Mouse (Mus musculus): ENCODE results near the gene Gm8882. TPM values are rescaled to one million over a fixed set of nuclear protein-coding genes. Genes with fewer than 3 reads are reported as not detected.
"Not testable (repeated sequence)": the region's sequence is repeated elsewhere in the genome, so short reads cannot be mapped to it uniquely, and the experiment has no call there.

Gene Gm8882
- not detected in 2 replicates for polyA plus RNA-seq (2014; fragmentation: Nextera tagmentation; extraction: Ambion mirVana)

GRCm38 (mm10) chr6:132364034-132364433 is at the start of gene Gm8882:
Gene Gm8882 (minus strand): TSS chr6:132364134.
- not testable (repeated sequence) for H3K27me3 ChIP-seq (replicated peaks; ENCODE audit: control insufficient read depth, insufficient read depth, low read length); H3K9me3 ChIP-seq (replicated peaks; ENCODE audit: control insufficient read depth, low read length); H3K36me3 ChIP-seq (ENCODE audit: control insufficient read depth, insufficient read depth, low read length); H3K4me3 ChIP-seq (ENCODE audit: low read depth, low read length); DNase-seq (ENCODE audit: low spot score); H3K4me2 ChIP-seq (ENCODE audit: low read length); H3K9ac ChIP-seq (ENCODE audit: low read length); ATAC-seq; H3K27ac ChIP-seq (ENCODE audit: low read depth, low read length); H3K4me1 ChIP-seq (ENCODE audit: control insufficient read depth, insufficient read depth, low read length)
- 80% methylated on average over 1 of the region's 1 CpGs for WGBS

- not testable (repeated sequence) for ATAC-seq; H3K4me2 ChIP-seq (ENCODE audit: low read length); H3K27me3 ChIP-seq (replicated peaks; ENCODE audit: control insufficient read depth, insufficient read depth, low read length); H3K4me1 ChIP-seq (ENCODE audit: control insufficient read depth, insufficient read depth, low read length); H3K36me3 ChIP-seq (ENCODE audit: control insufficient read depth, insufficient read depth, low read length); H3K27ac ChIP-seq (ENCODE audit: low read depth, low read length); H3K9me3 ChIP-seq (replicated peaks; ENCODE audit: control insufficient read depth, low read length); H3K4me3 ChIP-seq (ENCODE audit: low read depth, low read length); H3K9ac ChIP-seq (ENCODE audit: low read length); DNase-seq (ENCODE audit: low spot score)
Measured at GRCm38 (mm10) chr6:132314657-132315056, 49.3 kb downstream of the Gm8882 start, which contains the start of gene Prpmp5. Gene Prpmp5 (minus strand): TSS chr6:132314757.

Other genes starting within 250 kb of the Gm8882 start
- gene Prb1, start 153.6 kb downstream of the Gm8882 start, polyA plus RNA-seq (2014; fragmentation: Nextera tagmentation; extraction: Ambion mirVana): not detected in 2 replicates
- gene Prpmp5, start 49.4 kb downstream of the Gm8882 start, polyA plus RNA-seq (2014; fragmentation: Nextera tagmentation; extraction: Ambion mirVana): not detected in 2 replicates
- gene Prh1, start 205.7 kb upstream of the Gm8882 start, polyA plus RNA-seq (2014; fragmentation: Nextera tagmentation; extraction: Ambion mirVana): not detected in 2 replicates
- not detected in 2 replicates for gene Prp2, start 231.8 kb upstream of the Gm8882 start, polyA plus RNA-seq (2014; fragmentation: Nextera tagmentation; extraction: Ambion mirVana)

Measured in forebrain, embryonic 14.5 days (tissue).